Mouse (Mus musculus): ENCODE results near the gene Olfr417. TPM values are rescaled to one million over a fixed set of nuclear protein-coding genes. Genes with fewer than 3 reads are reported as not detected.
"Not testable (repeated sequence)": the region's sequence is repeated elsewhere in the genome, so short reads cannot be mapped to it uniquely, and the experiment has no call there.

Olfr417 gene
- not detected in 2 replicates for polyA plus RNA-seq (2012; rRNA removed)

GRCm38 (mm10) chr1:174364882-174365451 is at the start of gene Olfr417:
Olfr417 (plus strand) TSS chr1:174365122.
- 71% methylated on average over 2 of the region's 2 CpGs for WGBS
- Histone ChIP-seq H3K4me3 (replicated peaks; ENCODE audit: insufficient read depth, low read depth, low read length) (no peak within 1 kb of the TSS), H3K27me3 (ENCODE audit: control insufficient read depth, insufficient read depth, low read length) (no peaks in the 10 kb centered on the region), H3K27ac (ENCODE audit: insufficient read depth, low read length) (no peak within 1 kb of the TSS), H3K4me1 (ENCODE audit: control insufficient read depth, insufficient read depth, low read length) (no peaks in the 10 kb centered on the region)
- TF ChIP-seq CTCF (IDR thresholded peaks at IDR 0.05; ENCODE audit: borderline replicate concordance, insufficient read depth, low read depth, low read length): no peak
- no peak for TF ChIP-seq POLR2A (IDR thresholded peaks at IDR 0.05; ENCODE audit: borderline replicate concordance, insufficient read depth, low read length)
- DNase-seq: no peak

GRCm38 (mm10) chr1:174317308-174317707 is 47.6 kb upstream of the Olfr417 start:
- WGBS: 83% methylated on average over 2 of the region's 2 CpGs
- Histone ChIP-seq H3K27ac (ENCODE audit: insufficient read depth, low read length) (no peak overlapping the region), H3K4me1 (ENCODE audit: control insufficient read depth, insufficient read depth, low read length) (peaks cover 4% of the 10 kb centered on the region; the same call in 1 of the 2 replicates), H3K4me3 (replicated peaks; ENCODE audit: insufficient read depth, low read depth, low read length) (no peak overlapping the region), H3K27me3 (ENCODE audit: control insufficient read depth, insufficient read depth, low read length) (no peaks in the 10 kb centered on the region)
- DNase-seq: no peak
- no peak for TF ChIP-seq POLR2A (IDR thresholded peaks at IDR 0.05; ENCODE audit: borderline replicate concordance, insufficient read depth, low read length)
- no peak for TF ChIP-seq CTCF (IDR thresholded peaks at IDR 0.05; ENCODE audit: borderline replicate concordance, insufficient read depth, low read depth, low read length)

GRCm38 (mm10) chr1:174330218-174330617 is 34.7 kb upstream of the Olfr417 start, which contains the start of gene Mptx1:
Mptx1 (plus strand) TSS chr1:174330518.
- Histone ChIP-seq H3K4me3 (replicated peaks; ENCODE audit: insufficient read depth, low read depth, low read length) (no peak within 1 kb of the TSS), H3K4me1 (ENCODE audit: control insufficient read depth, insufficient read depth, low read length) (no peaks in the 10 kb centered on the region), H3K27ac (ENCODE audit: insufficient read depth, low read length) (no peak within 1 kb of the TSS), H3K27me3 (ENCODE audit: control insufficient read depth, insufficient read depth, low read length) (no peaks in the 10 kb centered on the region)
- no peak for DNase-seq
- TF ChIP-seq CTCF (IDR thresholded peaks at IDR 0.05; ENCODE audit: borderline replicate concordance, insufficient read depth, low read depth, low read length): no peak
- TF ChIP-seq POLR2A (IDR thresholded peaks at IDR 0.05; ENCODE audit: borderline replicate concordance, insufficient read depth, low read length): no peak

GRCm38 (mm10) chr1:174353636-174354035 is 11.3 kb upstream of the Olfr417 start:
- 72% methylated on average over 1 of the region's 1 CpGs for WGBS
- not testable (repeated sequence) for H3K27me3 ChIP-seq (ENCODE audit: control insufficient read depth, insufficient read depth, low read length); H3K27ac ChIP-seq (ENCODE audit: insufficient read depth, low read length); H3K4me3 ChIP-seq (replicated peaks; ENCODE audit: insufficient read depth, low read depth, low read length); H3K4me1 ChIP-seq (ENCODE audit: control insufficient read depth, insufficient read depth, low read length); DNase-seq

- no peak for DNase-seq
- H3K27me3 ChIP-seq (ENCODE audit: control insufficient read depth, insufficient read depth, low read length): no peaks in the 10 kb centered on the region
- TF ChIP-seq CTCF (IDR thresholded peaks at IDR 0.05; ENCODE audit: borderline replicate concordance, insufficient read depth, low read depth, low read length): no peak
- no peak for TF ChIP-seq POLR2A (IDR thresholded peaks at IDR 0.05; ENCODE audit: borderline replicate concordance, insufficient read depth, low read length)
- no peaks in the 10 kb centered on the region for H3K4me1 ChIP-seq (ENCODE audit: control insufficient read depth, insufficient read depth, low read length)
- no peak overlapping the region for H3K27ac ChIP-seq (ENCODE audit: insufficient read depth, low read length)
- 75% methylated on average over 5 of the region's 5 CpGs for WGBS
- H3K4me3 ChIP-seq (replicated peaks; ENCODE audit: insufficient read depth, low read depth, low read length): no peak overlapping the region
Measured at GRCm38 (mm10) chr1:174354640-174355039, 10.3 kb upstream of the Olfr417 start.

GRCm38 (mm10) chr1:174373799-174374198 is 8.9 kb downstream of the Olfr417 start:
- no peaks in the 10 kb centered on the region for H3K27me3 ChIP-seq (ENCODE audit: control insufficient read depth, insufficient read depth, low read length)
- no peak for DNase-seq
- H3K4me1 ChIP-seq (ENCODE audit: control insufficient read depth, insufficient read depth, low read length): no peaks in the 10 kb centered on the region
- H3K4me3 ChIP-seq (replicated peaks; ENCODE audit: insufficient read depth, low read depth, low read length): no peak overlapping the region
- WGBS: 97% methylated on average over 3 of the region's 3 CpGs
- TF ChIP-seq POLR2A (IDR thresholded peaks at IDR 0.05; ENCODE audit: borderline replicate concordance, insufficient read depth, low read length) (no peak), CTCF (IDR thresholded peaks at IDR 0.05; ENCODE audit: borderline replicate concordance, insufficient read depth, low read depth, low read length) (no peak)
- no peak overlapping the region for H3K27ac ChIP-seq (ENCODE audit: insufficient read depth, low read length)

GRCm38 (mm10) chr1:174390746-174391145 is 25.8 kb downstream of the Olfr417 start, which contains the start of gene Olfr248:
Olfr248 (plus strand) TSS chr1:174391046.
- WGBS: 92% methylated on average over 2 of the region's 2 CpGs
- Histone ChIP-seq H3K27me3 (ENCODE audit: control insufficient read depth, insufficient read depth, low read length) (no peaks in the 10 kb centered on the region), H3K27ac (ENCODE audit: insufficient read depth, low read length) (no peak within 1 kb of the TSS), H3K4me1 (ENCODE audit: control insufficient read depth, insufficient read depth, low read length) (no peaks in the 10 kb centered on the region), H3K4me3 (replicated peaks; ENCODE audit: insufficient read depth, low read depth, low read length) (no peak within 1 kb of the TSS)
- TF ChIP-seq POLR2A (IDR thresholded peaks at IDR 0.05; ENCODE audit: borderline replicate concordance, insufficient read depth, low read length) (no peak), CTCF (IDR thresholded peaks at IDR 0.05; ENCODE audit: borderline replicate concordance, insufficient read depth, low read depth, low read length) (no peak)
- no peak for DNase-seq

- Histone ChIP-seq H3K4me3 (replicated peaks; ENCODE audit: insufficient read depth, low read depth, low read length) (no peak overlapping the region), H3K4me1 (ENCODE audit: control insufficient read depth, insufficient read depth, low read length) (no peaks in the 10 kb centered on the region), H3K27me3 (ENCODE audit: control insufficient read depth, insufficient read depth, low read length) (no peaks in the 10 kb centered on the region), H3K27ac (ENCODE audit: insufficient read depth, low read length) (no peak overlapping the region)
- no peak for TF ChIP-seq CTCF (IDR thresholded peaks at IDR 0.05; ENCODE audit: borderline replicate concordance, insufficient read depth, low read depth, low read length)
- TF ChIP-seq POLR2A (IDR thresholded peaks at IDR 0.05; ENCODE audit: borderline replicate concordance, insufficient read depth, low read length): no peak
- 97% methylated on average over 4 of the region's 4 CpGs for WGBS
- no peak for DNase-seq
Measured at GRCm38 (mm10) chr1:174422959-174423358, 58.0 kb downstream of the Olfr417 start.
